Mouse (Mus musculus): ENCODE measurements around the gene Dnah3.

DNA sequence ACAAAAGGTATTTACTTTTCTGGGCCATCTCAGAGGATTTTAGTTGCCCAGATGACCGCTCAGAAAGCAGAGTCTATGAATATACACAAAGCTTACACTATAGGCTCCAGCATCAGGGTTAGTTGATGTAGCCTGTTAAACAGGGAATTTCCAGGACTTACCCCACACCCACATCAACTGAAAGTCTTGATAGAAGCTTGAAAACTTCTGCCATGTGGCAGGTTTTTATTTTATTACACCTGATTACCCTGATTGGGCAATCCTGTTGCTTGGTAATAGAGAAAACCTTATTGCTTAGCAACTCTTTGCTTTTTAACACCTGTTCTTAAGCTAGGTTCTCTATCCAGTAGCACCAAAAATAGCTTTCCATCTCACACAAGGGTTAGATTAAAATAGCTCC is 47.7 kb upstream of the Dnah3 start:
- no peak for TF ChIP-seq CTCF (IDR thresholded peaks at IDR 0.05; ENCODE audit: low read depth)
- TF ChIP-seq EP300 (IDR thresholded peaks at IDR 0.05; ENCODE audit: low read depth): no peak

Data from liver, postnatal 0 days (tissue).